Mouse (Mus musculus) ES-Bruce4 (cell line): ENCODE data around the gene Cep44.

Experiments
- EP300 ChIP-seq: IDR thresholded peaks from 2 replicates; pipeline ENCODE4 v1.6.1; 2011; ENCODE audit warnings: low read depth, low read length; ENCODE audit not compliant: insufficient read depth
- POLR2A ChIP-seq: IDR thresholded peaks from one replicate; pipeline ENCODE4 v1.8.1; 2011; ENCODE audit warnings: low read length; ENCODE audit not compliant: insufficient read depth

DNA sequence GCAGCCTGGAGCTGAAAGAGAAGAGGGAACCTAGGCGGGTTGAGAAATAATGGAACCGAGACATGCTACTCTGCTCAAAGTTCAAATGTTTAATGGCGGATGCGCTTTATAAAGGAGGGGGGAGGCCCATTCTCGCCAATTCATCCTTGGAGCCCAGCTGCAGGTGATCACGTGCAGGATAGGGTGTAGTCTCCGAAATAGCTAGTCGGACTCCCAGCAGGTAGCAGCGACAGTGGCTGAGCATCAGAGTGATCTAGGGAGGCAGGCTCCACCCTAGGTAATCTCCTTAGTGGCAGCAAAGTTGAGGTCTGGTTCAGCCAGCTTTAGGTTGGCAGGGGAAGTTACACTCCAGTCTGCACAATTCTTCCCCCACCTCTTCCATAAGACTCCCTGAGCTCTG, 16.0 kb upstream of the Cep44 start:
- no peak for TF ChIP-seq EP300
- no peak for TF ChIP-seq POLR2A
